Comparison of ENCODE assay signal across 30 mouse cellular contexts in genomic region chr14:57866676-57867276, GRCm38 (mm10). TPM values are rescaled to one million over a fixed set of nuclear protein-coding genes. Genes with fewer than 3 reads are reported as not detected.
DNase-seq lines count a peak whose midpoint lies in the region; ATAC-seq and TF ChIP-seq lines count a peak whose summit lies in the region.
"Had no signal": no experiment of that assay in that cellular context is flagged by ENCODE, and none has a peak within 500 bp of the region (broad histone marks: within the 10 kb centered on the region; RNA-seq: fewer than 3 reads in every experiment).

No protein-coding gene starts in this region.

- H3K27me3 ChIP-seq in midbrain, embryonic 16.5 days (ENCODE audit: control insufficient read depth, insufficient read depth, low read depth, low read length) = no peaks in the 10 kb centered on the region
- H3K27me3 ChIP-seq: embryonic facial prominence, embryonic 13.5 days; heart, embryonic 12.5 days; intestine, embryonic 15.5 days; limb, embryonic 13.5 days; liver, embryonic 13.5 days; megakaryocyte, embryonic 14.5 days; midbrain, embryonic 13.5 days had no signal

- no peaks in the 10 kb centered on the region for H3K9me3 ChIP-seq in ES-E14 (ENCODE audit: control insufficient read depth, insufficient read depth, low read depth, low read length)
- no peaks in the 10 kb centered on the region for H3K9me3 ChIP-seq in midbrain, embryonic 16.5 days (replicated peaks; ENCODE audit: control insufficient read depth, low read length, poor library complexity, severe bottlenecking)
- H3K9me3 ChIP-seq: embryonic facial prominence, embryonic 13.5 days; heart, embryonic 12.5 days; hindbrain, embryonic 10.5 days; intestine, embryonic 15.5 days; limb, embryonic 13.5 days; liver, embryonic 13.5 days; megakaryocyte, embryonic 14.5 days; midbrain, embryonic 13.5 days had no signal

- H3K4me1 ChIP-seq in ES-E14 (ENCODE audit: control insufficient read depth in 2 of 2, insufficient read depth in 2 of 2, low read length in 2 of 2, poor library complexity in 1 of 2) = 0 out of 4 replicates have a peak, but pooled peaks cover 0 to 2% of the 10 kb centered on the region in 2 experiments
- H3K4me1 ChIP-seq in cortical plate, adult 2 months (ENCODE audit: control insufficient read depth, insufficient read depth, low read length) = peaks cover 5% of the 10 kb centered on the region
- no peaks in the 10 kb centered on the region for H3K4me1 ChIP-seq in midbrain, embryonic 16.5 days (ENCODE audit: control insufficient read depth, insufficient read depth, low read length)
- H3K4me1 ChIP-seq: embryonic facial prominence, embryonic 13.5 days; heart, embryonic 12.5 days; hindbrain, embryonic 10.5 days; intestine, embryonic 15.5 days; limb, embryonic 13.5 days; midbrain, embryonic 13.5 days had no signal

- TF ChIP-seq POLR2A in cortical plate, adult 2 months (IDR thresholded peaks at IDR 0.05; ENCODE audit: extremely low read depth, insufficient read depth, low read length) = no peak

- H3K9ac ChIP-seq in ES-E14 (ENCODE audit: insufficient read depth, low read depth, low read length, poor library complexity, severe bottlenecking) = no peak overlapping the region
- H3K9ac ChIP-seq in midbrain, embryonic 16.5 days (ENCODE audit: low read depth, low read length) = no peak overlapping the region
- H3K9ac ChIP-seq: embryonic facial prominence, embryonic 13.5 days; heart, embryonic 12.5 days; intestine, embryonic 15.5 days; limb, embryonic 13.5 days; liver, embryonic 13.5 days; lung, embryonic 14.5 days; midbrain, embryonic 13.5 days had no signal

- in situ Hi-C loops in ES-E14 (cut with MboI; ENCODE audit: low sequenced_read_pairs in 2 of 2, unreplicated experiment in 2 of 2) = no loop called here

- H3K4me3 ChIP-seq in ES-E14 (ENCODE audit: insufficient read depth in 1 of 2, low read depth in 1 of 2, low read length in 2 of 2, poor library complexity in 1 of 2, severe bottlenecking in 1 of 2) = no peak overlapping the region
- H3K4me3 ChIP-seq in cortical plate, adult 2 months (ENCODE audit: insufficient read depth, low read length) = no peak overlapping the region
- no peak overlapping the region for H3K4me3 ChIP-seq in midbrain, embryonic 16.5 days (ENCODE audit: low read depth, low read length)
- H3K4me3 ChIP-seq: embryonic facial prominence, embryonic 13.5 days; heart, embryonic 12.5 days; hindbrain, embryonic 10.5 days; intestine, embryonic 15.5 days; limb, embryonic 13.5 days; liver, embryonic 13.5 days; megakaryocyte, embryonic 14.5 days; midbrain, embryonic 13.5 days had no signal

- H3K27ac ChIP-seq in ES-E14 (ENCODE audit: insufficient read depth, low read depth, low read length, poor library complexity, severe bottlenecking) = peak overlapping the region; percentile 43; the same call in 1 of the 2 replicates
- H3K27ac ChIP-seq in cortical plate, adult 2 months (ENCODE audit: insufficient read depth, low read length) = peak overlapping the region; percentile 46; the same call in 1 of the 2 replicates
- H3K27ac ChIP-seq in midbrain, embryonic 16.5 days (ENCODE audit: low read length) = no peak overlapping the region
- H3K27ac ChIP-seq: embryonic facial prominence, embryonic 13.5 days; hindbrain, embryonic 10.5 days; intestine, embryonic 15.5 days; limb, embryonic 13.5 days; liver, embryonic 13.5 days; midbrain, embryonic 13.5 days had no signal

- H3K4me2 ChIP-seq in midbrain, embryonic 16.5 days (ENCODE audit: low read length) = no peak overlapping the region
- H3K4me2 ChIP-seq: embryonic facial prominence, embryonic 13.5 days; heart, embryonic 12.5 days; intestine, embryonic 15.5 days; limb, embryonic 13.5 days; liver, embryonic 13.5 days; lung, embryonic 14.5 days; midbrain, embryonic 13.5 days had no signal

- DNase-seq in cerebellum, adult 11-12 months = peak; percentile 37
- no peak for DNase-seq in cerebellum, postnatal 4 days (ENCODE audit: low spot score in 2 of 2)
- no peak for DNase-seq in ES-E14 (ENCODE audit: low read depth, low spot score)
- peak; percentile 27 for DNase-seq in cerebellum, adult 8-10 months
- DNase-seq in spleen, adult 12 weeks (ENCODE audit: low spot score) = no peak
- no peak for DNase-seq in ovary, postnatal 14 days (ENCODE audit: low spot score)
- DNase-seq: adrenal gland, postnatal 14 days; embryo, embryonic 11 days; gastrocnemius, postnatal 10 days; heart, adult 11 months; heart, postnatal 10 days; kidney, adult 9 months; kidney, postnatal 14 days; layer of hippocampus, postnatal 36 days; liver, embryonic 13.5 days; lung, embryonic 14.5 days; lung, postnatal 36 days; right cerebral cortex, postnatal 25 days; thymus, adult 18-20 months had no signal

- 94% methylated on average over 3 of the region's 3 CpGs for WGBS in midbrain, embryonic 16.5 days

- H3K36me3 ChIP-seq in ES-E14 (ENCODE audit: control insufficient read depth, insufficient read depth, low read length, poor library complexity, severe bottlenecking) = peaks cover 3% of the 10 kb centered on the region
- H3K36me3 ChIP-seq in midbrain, embryonic 16.5 days (ENCODE audit: control insufficient read depth, insufficient read depth, low read length) = peaks cover 19% of the 10 kb centered on the region

- no peak for ATAC-seq in midbrain, embryonic 16.5 days
- ATAC-seq: forebrain, embryonic 14.5 days; hindbrain, embryonic 16.5 days; intestine, embryonic 15.5 days; midbrain, embryonic 13.5 days had no signal

- TF ChIP-seq CTCF in cortical plate, adult 2 months (IDR thresholded peaks at IDR 0.05; ENCODE audit: extremely low read depth, insufficient read depth, low read length) = no peak

TF ChIP-seq in ES-E14, 5 proteins besides CTCF, POLR2A, EP300 and RAD21:
- TF ChIP-seq MAFK (IDR thresholded peaks at IDR 0.05; ENCODE audit: insufficient read depth, low read depth, low read length) = peak; percentile 76
- TF ChIP-seq HCFC1 (IDR thresholded peaks at IDR 0.05; ENCODE audit: borderline replicate concordance, insufficient read depth, low read length) = no peak
- no peak for TF ChIP-seq ZC3H11A (IDR thresholded peaks at IDR 0.05; ENCODE audit: borderline replicate concordance, low read depth, low read length)
- 0 out of 2 replicates have a peak, but pooled peaks have one; percentile 5 for TF ChIP-seq ZNF384 (IDR thresholded peaks at IDR 0.05; ENCODE audit: low read depth, low read length)

RNA-seq across cellular contexts. Expression of gene Zdhhc20, which starts 23.3 kb away (rescaled TPM):
- 22.7 and 35.1 TPM in 2 replicates for total RNA-seq in ES-E14 (2012; rRNA removed)
- 28.2 and 28.7 TPM in 2 replicates for polyA plus RNA-seq in cortical plate, adult 2 months (2012; rRNA removed)
- 36.6 and 43.1 TPM in 2 replicates for polyA plus RNA-seq in midbrain, embryonic 16.5 days (2015; fragmentation: Nextera tagmentation; extraction: Ambion mirVana)

RNA-seq across cellular contexts. Expression of gene Mrpl57, which starts 40.7 kb away (rescaled TPM):
- total RNA-seq in ES-E14 (2012; rRNA removed) = 67.8 and 149 TPM in 2 replicates
- 61.4 and 65.6 TPM in 2 replicates for polyA plus RNA-seq in cortical plate, adult 2 months (2012; rRNA removed)
- polyA plus RNA-seq in midbrain, embryonic 16.5 days (2015; fragmentation: Nextera tagmentation; extraction: Ambion mirVana) = 123 and 139 TPM in 2 replicates

RNA-seq across cellular contexts. Expression of gene Ska3, which starts 40.8 kb away (rescaled TPM):
- 19.1 and 26.4 TPM in 2 replicates for total RNA-seq in ES-E14 (2012; rRNA removed)
- polyA plus RNA-seq in cortical plate, adult 2 months (2012; rRNA removed) = 0.62 and 0.67 TPM in 2 replicates
- polyA plus RNA-seq in midbrain, embryonic 16.5 days (2015; fragmentation: Nextera tagmentation; extraction: Ambion mirVana) = 4.7 and 5.0 TPM in 2 replicates

Comparison
In these comparisons a context has a peak if more than half of its experiments do, and no peak if none do; other contexts are left out.
1. DNase-seq: peak in cerebellum, adult 11-12 months (single experiment) and cerebellum, adult 8-10 months (single experiment); none in cerebellum, postnatal 4 days (0 of 2), ES-E14 (single experiment), spleen, adult 12 weeks (single experiment) and ovary, postnatal 14 days (single experiment).